Mouse (Mus musculus) limb, embryonic 14.5 days (tissue): ENCODE results near the gene Suds3. TPM values are rescaled to one million over a fixed set of nuclear protein-coding genes. Genes with fewer than 3 reads are reported as not detected.

Experiments used
- ATAC-seq: fragments of 200-750 bp; cut with Nextera tagmentation; 2 replicates; pipeline ENCODE4 v1.8.0; 2017; ENCODE audit warnings: low read depth, moderate number of reproducible peaks, moderate TSS enrichment; ENCODE audit not compliant: low FRiP score
- DNase-seq: peaks from one replicate; pipeline ENCODE4 v3.0.0-alpha.2; 2015; ENCODE audit warnings: low spot score
- H3K27ac ChIP-seq: fragments of 300-500 bp; sonication (generic); replicated peaks from 2 replicates; pipeline ENCODE4 v1.5.1; 2014; ENCODE audit warnings: low read depth, mild to moderate bottlenecking, low read length, moderate library complexity, mixed read lengths
- H3K27me3 ChIP-seq: fragments of 300-500 bp; sonication (generic); 2 replicates; pipeline ENCODE4 v1.6.1; 2014; ENCODE audit warnings: low read length, mixed read lengths; ENCODE audit not compliant: control insufficient read depth, insufficient read depth
- H3K36me3 ChIP-seq: fragments of 300-500 bp; sonication (generic); 2 replicates; pipeline ENCODE4 v1.6.1; 2014; ENCODE audit warnings: mild to moderate bottlenecking, low read length, moderate library complexity, mixed read lengths; ENCODE audit not compliant: control insufficient read depth, insufficient read depth
- H3K4me1 ChIP-seq: fragments of 300-500 bp; sonication (generic); 2 replicates; pipeline ENCODE4 v1.6.1; 2014; ENCODE audit warnings: antibody characterized with exemption, low read length, mixed read lengths; ENCODE audit not compliant: control insufficient read depth, insufficient read depth
- H3K4me2 ChIP-seq: fragments of 300-500 bp; sonication (generic); replicated peaks from 2 replicates; pipeline ENCODE4 v1.6.1; 2014; ENCODE audit warnings: low read depth, mild to moderate bottlenecking, low read length, moderate library complexity; ENCODE audit not compliant: severe bottlenecking
- H3K4me3 ChIP-seq: fragments of 300-500 bp; sonication (generic); replicated peaks from 2 replicates; pipeline ENCODE4 v1.5.1; 2014; ENCODE audit warnings: low read length
- H3K9ac ChIP-seq: fragments of 300-500 bp; sonication (generic); 2 replicates; pipeline ENCODE4 v1.6.1; 2014; ENCODE audit warnings: mild to moderate bottlenecking, low read depth, low read length, moderate library complexity; ENCODE audit not compliant: severe bottlenecking
- H3K9me3 ChIP-seq: fragments of 300-500 bp; sonication (generic); 2 replicates; pipeline ENCODE4 v1.6.1; 2016; ENCODE audit warnings: low read length; ENCODE audit not compliant: control insufficient read depth
- POLR2A ChIP-seq: fragments of 200-500 bp; IDR thresholded peaks from 2 replicates; pipeline ENCODE4 v1.8.0; 2012; ENCODE audit warnings: inconsistent platforms, mild to moderate bottlenecking, moderate library complexity, borderline replicate concordance; ENCODE audit not compliant: insufficient read depth, insufficient read length; ENCODE audit errors: extremely low read depth
- WGBS: fragments of 180-500 bp; shearing (Covaris S2); extraction: QIAGEN DNeasy Blood & Tissue Kit; methylation state at CpG from one replicate; pipeline ENCODE4 v1.1.7; 2014; 5-methylcytosine and 5-hydroxymethylcytosine counted together
- polyA plus RNA-seq, 2 experiments: library from polyadenylated mRNA; depleted of rRNA in 1 of 2; stranded (reverse) in 1 of 2; unstranded in 1 of 2; fragments of >200 nt; fragmentation: Nextera tagmentation in 1 of 2; extraction: Ambion mirVana in 1 of 2; gene quantifications; 2 replicates each; pipeline versions ENCODE4 v1.2.1 to v1.2.3; 2012 to 2014

Suds3 gene
- polyA plus RNA-seq, 2 experiments, result 43.8 to 74.7 TPM

DNA sequence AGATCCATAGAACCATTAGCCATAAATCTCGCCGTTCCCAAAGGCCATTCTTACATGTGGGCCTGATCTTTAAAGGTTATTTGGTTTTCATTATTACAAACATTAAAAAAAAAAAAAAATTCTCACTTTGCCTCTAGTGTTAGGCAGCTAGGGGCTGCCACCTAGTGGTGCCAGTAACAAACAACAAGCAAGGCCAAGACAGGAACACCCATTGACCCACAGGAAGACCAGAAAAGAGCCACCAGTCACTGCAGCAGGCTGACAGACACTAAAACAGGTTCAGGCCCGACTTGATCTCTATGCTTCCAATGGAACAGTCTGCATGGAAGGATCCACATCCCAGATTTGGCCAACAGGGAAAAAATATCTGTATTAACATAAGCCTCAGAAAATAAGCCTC lies 19.2 kb downstream of the Suds3 start:
- Histone ChIP-seq H3K36me3 (peaks cover 81% of the 10 kb centered on the region), H3K27me3 (no peaks in the 10 kb centered on the region), H3K4me3 (no peak overlapping the region), H3K9ac (no peak overlapping the region), H3K4me2 (no peak overlapping the region), H3K9me3 (no peaks in the 10 kb centered on the region), H3K27ac (no peak overlapping the region), H3K4me1 (no peaks in the 10 kb centered on the region)
- TF ChIP-seq POLR2A, result no peak
- peak; percentile 13 for DNase-seq
- ATAC-seq, result no peak
- 30% methylated on average over 3 of the region's 3 CpGs for WGBS

DNA sequence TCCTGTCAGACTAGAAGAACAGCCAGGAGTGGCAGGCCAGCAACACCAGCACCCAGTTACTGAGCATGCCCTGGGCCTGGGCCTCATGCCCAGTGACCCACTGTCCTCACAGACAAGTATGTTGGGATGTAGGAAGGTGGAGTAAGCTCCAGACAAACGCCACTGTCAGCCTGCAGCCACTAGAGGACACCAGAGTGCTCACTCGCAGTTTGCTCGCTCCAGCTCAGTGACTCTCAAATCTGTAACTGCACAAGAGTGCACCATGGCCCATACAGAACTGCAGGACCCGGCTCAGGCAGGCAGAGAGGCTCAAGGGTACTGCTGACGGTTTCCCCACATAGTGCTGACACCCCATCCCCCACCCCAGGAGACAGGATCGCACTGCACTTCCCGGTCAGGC lies 21.5 kb downstream of the Suds3 start:
- peak; percentile 25 for DNase-seq
- Histone ChIP-seq H3K36me3 (peaks cover 66% of the 10 kb centered on the region), H3K27me3 (no peaks in the 10 kb centered on the region), H3K4me3 (no peak overlapping the region), H3K9ac (no peak overlapping the region), H3K4me1 (peaks cover 4% of the 10 kb centered on the region; the same call in 1 of the 2 replicates), H3K9me3 (no peaks in the 10 kb centered on the region), H3K27ac (no peak overlapping the region), H3K4me2 (no peak overlapping the region)
- ATAC-seq, result no peak
- no peak for TF ChIP-seq POLR2A
- 39% methylated on average over 7 of the region's 7 CpGs for WGBS

DNA sequence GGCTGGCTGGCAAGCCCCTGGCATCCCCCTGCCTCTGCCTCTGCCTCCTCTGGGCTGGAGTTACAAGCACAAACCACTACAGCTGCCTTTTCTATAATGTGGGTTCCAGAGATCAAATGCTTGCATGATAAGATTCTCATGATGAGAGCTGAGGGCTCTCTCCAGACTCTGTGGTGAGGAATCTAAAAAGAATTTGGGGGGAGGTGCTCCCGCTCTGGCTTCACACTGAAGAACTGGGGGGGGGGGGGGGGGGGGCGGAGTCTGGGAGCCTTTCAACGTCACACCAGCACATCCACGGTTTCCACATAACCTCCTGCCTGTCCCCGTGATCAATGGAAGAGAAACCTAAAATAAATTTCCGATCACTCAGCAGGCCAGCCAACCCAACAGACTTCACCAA lies 26.1 kb downstream of the Suds3 start:
- ATAC-seq (no peak), DNase-seq (peak; percentile 13)
- 35% methylated on average over 5 of the region's 6 CpGs for WGBS
- peaks cover 38% of the 10 kb centered on the region for H3K36me3 ChIP-seq
- no peak overlapping the region for H3K4me3 ChIP-seq
- no peaks in the 10 kb centered on the region for H3K9me3 ChIP-seq
- no peak overlapping the region for H3K9ac ChIP-seq
- no peak for TF ChIP-seq POLR2A
- no peaks in the 10 kb centered on the region for H3K27me3 ChIP-seq
- peaks cover 11% of the 10 kb centered on the region; the same call in 1 of the 2 replicates for H3K4me1 ChIP-seq
- H3K27ac ChIP-seq, result no peak overlapping the region
- H3K4me2 ChIP-seq, result no peak overlapping the region

DNA sequence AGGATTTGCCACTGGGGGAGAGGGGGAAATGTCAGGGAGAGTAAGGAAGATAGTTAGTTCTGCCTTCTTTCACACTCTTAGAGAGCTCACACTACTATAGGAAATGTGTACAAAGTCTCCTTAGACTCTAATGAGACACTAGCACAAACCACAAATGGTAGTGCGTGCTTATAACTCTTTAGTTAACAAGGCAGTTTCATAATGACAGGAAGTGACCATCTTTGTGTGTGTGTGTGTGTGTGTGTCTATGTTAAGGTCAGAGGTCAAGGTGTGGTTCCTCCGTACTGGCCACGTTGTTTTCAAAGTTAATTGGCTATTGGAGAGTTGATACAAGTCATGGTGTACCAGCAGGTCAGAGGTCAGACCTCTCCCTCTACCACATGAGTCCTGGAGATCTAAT lies 26.8 kb downstream of the Suds3 start:
- no peak for ATAC-seq
- 29% methylated on average over 3 of the region's 3 CpGs for WGBS
- no peak for TF ChIP-seq POLR2A

DNA sequence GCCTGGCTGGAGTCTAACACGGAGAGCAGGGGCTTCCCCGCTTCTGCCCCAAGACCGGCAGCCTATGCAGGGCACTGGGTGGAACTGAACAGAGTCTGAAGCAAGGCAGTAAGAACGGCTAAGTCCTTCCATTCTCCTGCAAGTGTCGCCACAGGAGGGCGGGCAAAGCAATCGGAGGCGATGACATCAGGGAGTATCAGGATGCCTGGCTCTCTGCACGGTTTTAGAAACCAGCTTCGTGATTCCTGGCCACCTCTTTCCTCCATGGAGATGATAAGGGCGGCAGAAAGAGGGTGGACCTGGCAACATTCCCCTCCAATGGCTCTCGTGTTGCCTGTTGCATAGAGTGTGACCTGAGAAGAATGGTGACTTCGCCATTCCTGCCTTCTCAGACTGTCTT lies 28.2 kb downstream of the Suds3 start:
- WGBS, result 5% methylated on average over 13 of the region's 13 CpGs
- Histone ChIP-seq H3K4me2 (peak overlapping the region; percentile 24), H3K9ac (no peak overlapping the region), H3K4me3 (peak overlapping the region; percentile 13; the same call in 1 of the 2 replicates), H3K9me3 (no peaks in the 10 kb centered on the region), H3K4me1 (peaks cover 11% of the 10 kb centered on the region; the same call in 1 of the 2 replicates), H3K36me3 (peaks cover 17% of the 10 kb centered on the region), H3K27ac (no peak overlapping the region), H3K27me3 (no peaks in the 10 kb centered on the region)
- no peak for TF ChIP-seq POLR2A
- no peak for DNase-seq
- no peak for ATAC-seq

More for the DNA sequence above, 26.8 kb downstream of the Suds3 start:
- no peak overlapping the region for H3K9ac ChIP-seq
- H3K4me1 ChIP-seq, result peaks cover 11% of the 10 kb centered on the region; the same call in 1 of the 2 replicates
- no peak overlapping the region for H3K4me2 ChIP-seq
- DNase-seq, result no peak
- no peaks in the 10 kb centered on the region for H3K9me3 ChIP-seq
- H3K27ac ChIP-seq, result no peak overlapping the region
- no peak overlapping the region for H3K4me3 ChIP-seq
- no peaks in the 10 kb centered on the region for H3K27me3 ChIP-seq
- H3K36me3 ChIP-seq, result peaks cover 32% of the 10 kb centered on the region

DNA sequence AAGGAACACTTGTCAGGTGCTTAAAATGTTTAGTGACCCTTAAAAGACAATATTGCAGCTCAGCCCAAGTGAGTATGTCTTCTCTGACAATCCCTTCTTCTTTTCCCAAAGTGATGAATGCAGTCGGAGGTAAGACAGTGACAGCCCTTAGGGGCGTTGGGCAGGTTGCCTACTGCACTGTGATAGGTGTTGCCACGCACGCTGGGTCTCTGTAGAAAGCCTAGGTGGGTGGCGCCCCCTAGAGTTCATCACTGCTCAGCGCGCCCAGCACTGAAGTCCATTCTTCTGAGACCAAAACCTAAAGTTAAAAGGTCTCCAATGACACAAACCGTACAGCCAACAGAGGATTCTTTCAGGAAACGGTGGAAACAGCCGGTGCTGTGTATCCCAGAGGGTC lies 46.4 kb downstream of the Suds3 start:
- 9% methylated on average over 10 of the region's 10 CpGs for WGBS
- Histone ChIP-seq H3K9me3 (no peaks in the 10 kb centered on the region), H3K4me1 (no peaks in the 10 kb centered on the region), H3K4me3 (peak overlapping the region; percentile 14; the same call in 1 of the 2 replicates), H3K27me3 (no peaks in the 10 kb centered on the region), H3K27ac (no peak overlapping the region), H3K4me2 (peak overlapping the region; percentile 21; the same call in 1 of the 2 replicates), H3K9ac (no peak overlapping the region), H3K36me3 (no peaks in the 10 kb centered on the region)
- TF ChIP-seq POLR2A, result no peak
- DNase-seq (peak; percentile 56), ATAC-seq (peak; percentile 37; the same call in 1 of the 2 replicates)
